Mouse (Mus musculus) midbrain, postnatal 0 days (tissue): Measurements from ENCODE around the gene Klhl5. TPM values are rescaled to one million over a fixed set of nuclear protein-coding genes. Genes with fewer than 3 reads are reported as not detected.

ENCODE experiments used
- ATAC-seq: fragments of 200-750 bp; cut with Nextera tagmentation; 2 replicates; pipeline ENCODE4 v1.8.0; 2017; ENCODE audit warnings: moderate number of reproducible peaks, mild to moderate bottlenecking, moderate TSS enrichment, moderate library complexity; ENCODE audit not compliant: low FRiP score
- DNase-seq: peaks from one replicate; pipeline ENCODE4 v3.0.0-alpha.2; 2015; ENCODE audit warnings: low spot score
- H3K27ac ChIP-seq: fragments of 300-500 bp; sonication (generic); 2 replicates; pipeline ENCODE4 v1.5.1; 2014; ENCODE audit warnings: low read depth, mild to moderate bottlenecking, low read length, mixed read lengths
- H3K27me3 ChIP-seq: fragments of 300-500 bp; sonication (generic); 2 replicates; pipeline ENCODE4 v1.6.1; 2014; ENCODE audit warnings: low read length, control low read depth, mixed read lengths; ENCODE audit not compliant: insufficient read depth
- H3K36me3 ChIP-seq: fragments of 300-500 bp; sonication (generic); 2 replicates; pipeline ENCODE4 v1.6.1; 2014; ENCODE audit warnings: low read length, control low read depth, mixed read lengths; ENCODE audit not compliant: insufficient read depth
- H3K4me1 ChIP-seq: fragments of 300-500 bp; sonication (generic); 2 replicates; pipeline ENCODE4 v1.6.1; 2014; ENCODE audit warnings: mild to moderate bottlenecking, control low read depth, antibody characterized with exemption, low read length, mixed read lengths; ENCODE audit not compliant: insufficient read depth
- H3K4me2 ChIP-seq: fragments of 300-500 bp; sonication (generic); 2 replicates; pipeline ENCODE4 v1.6.1; 2014; ENCODE audit warnings: low read depth, mild to moderate bottlenecking, low read length, mixed read lengths; ENCODE audit not compliant: poor library complexity, severe bottlenecking
- H3K4me3 ChIP-seq: fragments of 300-500 bp; sonication (generic); 2 replicates; pipeline ENCODE4 v1.5.1; 2014; ENCODE audit warnings: low read depth, mild to moderate bottlenecking, low read length, moderate library complexity
- H3K9ac ChIP-seq: fragments of 300-500 bp; sonication (generic); replicated peaks from 2 replicates; pipeline ENCODE4 v1.6.1; 2014; ENCODE audit warnings: mild to moderate bottlenecking, low read length, moderate library complexity, mixed read lengths; ENCODE audit not compliant: poor library complexity, severe bottlenecking
- H3K9me3 ChIP-seq: fragments of 300-500 bp; sonication (generic); 2 replicates; pipeline ENCODE4 v1.6.1; 2016; ENCODE audit warnings: low read length, control low read depth
- CTCF ChIP-seq: IDR thresholded peaks from 2 replicates; pipeline ENCODE4 v1.5.1; 2016; ENCODE audit warnings: antibody characterized with exemption, mild to moderate bottlenecking
- WGBS: fragments of 180-500 bp; shearing (Covaris S2); extraction: QIAGEN DNeasy Blood & Tissue Kit; methylation state at CpG from one replicate; pipeline ENCODE4 v1.1.7; 2014; 5-methylcytosine and 5-hydroxymethylcytosine counted together
- polyA plus RNA-seq: library from polyadenylated mRNA; unstranded; fragments of >200 nt; fragmentation: Nextera tagmentation; extraction: Ambion mirVana; gene quantifications from 2 replicates; pipeline ENCODE4 v1.2.1, GENCODE M21; 2015
- total RNA-seq: library from RNA; depleted of rRNA; stranded (reverse); fragments of >200 nt; gene quantifications from 2 replicates; pipeline ENCODE4 v1.2.3, GENCODE M21; 2014

The Klhl5 gene
- total and polyA plus RNA-seq, 2 experiments from 2014 or later: 56.6 to 64.4 TPM

DNA sequence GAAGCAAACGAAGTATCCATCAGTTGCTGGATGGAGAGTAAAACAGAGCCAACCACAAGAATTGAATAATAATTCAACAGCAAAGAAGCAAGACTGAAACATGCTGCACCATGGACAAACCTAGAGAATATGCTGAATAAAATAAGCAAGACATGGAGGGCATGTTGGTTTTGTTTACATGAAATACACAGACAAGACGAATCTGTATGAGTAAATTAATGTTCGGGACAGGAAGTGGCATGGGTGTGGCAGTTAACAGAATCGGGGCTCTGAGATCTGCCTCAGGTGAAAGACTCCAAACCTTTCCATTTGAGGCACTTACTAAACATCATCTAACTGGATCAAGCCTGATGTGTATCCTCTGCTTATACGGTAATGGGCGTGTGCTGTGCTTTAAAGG is 46.9 kb downstream of the Klhl5 start:
- 92% methylated on average over 6 of the region's 6 CpGs for WGBS
- ATAC-seq: no peak

DNA sequence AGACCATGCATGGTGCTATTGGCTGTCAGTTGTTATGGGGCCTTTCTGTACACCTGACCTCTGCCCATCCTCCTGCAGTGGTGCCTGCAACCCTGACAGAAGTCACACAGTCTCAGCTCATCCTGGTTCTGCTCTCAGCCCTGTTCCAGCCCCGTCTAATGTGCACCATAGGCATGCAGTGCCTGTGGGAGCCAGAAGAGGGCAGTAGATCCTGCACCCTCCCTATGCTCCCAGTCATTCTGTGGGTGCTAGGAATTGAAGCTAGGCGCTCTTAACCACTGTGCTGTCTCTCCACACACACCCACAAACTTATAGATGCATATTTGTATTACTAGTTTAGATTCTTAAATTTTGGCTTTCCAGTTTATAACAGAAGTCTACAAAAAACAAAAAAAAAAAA is 49.5 kb downstream of the Klhl5 start:
- Histone ChIP-seq H3K9me3 (no peaks in the 10 kb centered on the region), H3K9ac (no peak overlapping the region), H3K4me1 (no peaks in the 10 kb centered on the region), H3K4me2 (no peak overlapping the region), H3K27ac (no peak overlapping the region), H3K36me3 (peaks cover 29% of the 10 kb centered on the region), H3K4me3 (no peak overlapping the region), H3K27me3 (no peaks in the 10 kb centered on the region)
- DNase-seq (no peak), ATAC-seq (no peak)
- TF ChIP-seq CTCF: peak; percentile 70
- 79% methylated on average over 2 of the region's 2 CpGs for WGBS

More for the DNA sequence above, 46.9 kb downstream of the Klhl5 start:
- DNase-seq: no peak
- Histone ChIP-seq H3K4me3 (no peak overlapping the region), H3K4me2 (no peak overlapping the region), H3K27me3 (no peaks in the 10 kb centered on the region), H3K4me1 (no peaks in the 10 kb centered on the region), H3K36me3 (peaks cover 30% of the 10 kb centered on the region), H3K9ac (no peak overlapping the region), H3K27ac (no peak overlapping the region), H3K9me3 (no peaks in the 10 kb centered on the region)
- TF ChIP-seq CTCF: no peak

DNA sequence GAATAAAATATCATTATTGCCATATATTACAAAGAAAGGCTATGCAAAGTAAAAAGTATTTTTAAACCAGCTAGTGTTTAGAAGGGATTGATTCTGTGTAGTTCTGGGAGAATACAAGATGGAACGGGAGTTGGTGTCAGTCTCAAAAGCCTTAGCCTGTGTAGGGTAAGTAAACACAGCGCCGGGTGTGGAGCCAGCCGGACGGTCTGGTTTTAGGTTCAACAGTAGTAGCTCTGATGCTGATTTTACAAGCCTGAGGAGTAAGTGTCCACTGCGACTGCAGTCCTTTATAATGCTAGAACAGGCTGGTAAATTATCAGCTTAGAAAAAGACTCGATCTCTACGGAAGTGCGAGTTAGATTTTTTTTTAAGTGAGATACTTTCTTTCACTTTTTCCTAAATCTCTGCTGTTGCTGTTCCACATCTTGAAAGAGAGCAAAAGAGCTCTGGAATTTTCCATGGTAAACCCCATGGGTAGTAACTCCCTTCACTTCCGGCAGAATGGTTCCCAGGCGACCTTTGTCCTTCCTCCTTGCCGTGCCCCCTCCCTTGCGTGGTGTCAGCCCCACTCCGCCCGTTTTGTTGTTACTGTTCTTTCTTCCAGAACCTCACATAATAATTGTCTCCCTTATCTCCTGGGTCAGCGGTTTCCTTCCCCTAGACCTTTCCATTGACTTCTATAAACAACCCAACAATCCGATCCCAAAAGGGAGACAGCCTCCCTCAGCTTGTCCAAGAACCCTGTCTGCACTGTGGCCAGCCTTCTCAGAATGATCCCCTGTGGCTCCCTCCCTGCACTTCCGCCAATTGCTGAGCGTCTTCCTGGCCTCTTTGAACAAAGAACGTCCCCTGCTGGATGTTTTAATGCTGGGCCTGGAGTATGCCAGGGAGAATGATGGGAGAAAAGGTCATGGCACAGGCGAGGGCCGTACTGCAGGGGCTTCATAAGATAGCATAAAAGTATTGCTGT is 50.4 kb downstream of the Klhl5 start:
- H3K4me3 ChIP-seq: no peak overlapping the region
- peak; percentile 52 for TF ChIP-seq CTCF
- 78% methylated on average over 22 of the region's 22 CpGs for WGBS
- no peak overlapping the region for H3K9ac ChIP-seq
- H3K4me1 ChIP-seq: no peaks in the 10 kb centered on the region
- H3K9me3 ChIP-seq: no peaks in the 10 kb centered on the region
- H3K36me3 ChIP-seq: peaks cover 28% of the 10 kb centered on the region
- H3K27ac ChIP-seq: no peak overlapping the region
- H3K4me2 ChIP-seq: no peak overlapping the region
- H3K27me3 ChIP-seq: no peaks in the 10 kb centered on the region
- ATAC-seq (no peak), DNase-seq (no peak)

DNA sequence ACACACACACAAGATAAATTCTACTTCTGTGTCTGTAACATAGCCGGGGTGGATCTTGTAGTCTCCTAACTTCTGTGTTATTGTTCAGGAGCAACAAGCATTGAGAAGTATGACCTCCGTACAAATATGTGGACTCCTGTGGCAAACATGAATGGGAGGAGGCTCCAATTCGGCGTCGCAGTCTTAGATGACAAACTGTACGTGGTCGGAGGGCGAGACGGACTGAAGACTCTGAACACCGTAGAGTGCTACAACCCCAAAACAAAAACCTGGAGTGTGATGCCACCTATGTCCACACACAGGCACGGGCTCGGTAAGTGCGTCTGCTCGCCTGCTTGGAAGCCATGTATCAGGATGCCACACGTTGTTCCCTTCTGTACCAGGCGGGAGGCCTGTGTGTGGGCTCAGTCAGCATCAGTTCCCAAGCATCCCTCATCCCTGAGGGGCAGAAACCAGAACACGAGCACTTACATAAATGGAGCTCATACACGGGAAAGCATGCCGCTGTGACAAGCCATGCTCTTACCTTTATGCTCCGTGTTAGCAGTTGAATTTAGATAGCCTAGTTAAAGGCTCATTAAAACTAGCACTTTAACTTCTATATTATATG is 51.5 kb downstream of the Klhl5 start:
- ATAC-seq (no peak), DNase-seq (no peak)
- Histone ChIP-seq H3K9me3 (no peaks in the 10 kb centered on the region), H3K27me3 (no peaks in the 10 kb centered on the region), H3K36me3 (peaks cover 32% of the 10 kb centered on the region), H3K4me2 (no peak overlapping the region), H3K4me3 (no peak overlapping the region), H3K4me1 (no peaks in the 10 kb centered on the region), H3K27ac (no peak overlapping the region), H3K9ac (no peak overlapping the region)
- 89% methylated on average over 20 of the region's 20 CpGs for WGBS
- TF ChIP-seq CTCF: no peak

DNA sequence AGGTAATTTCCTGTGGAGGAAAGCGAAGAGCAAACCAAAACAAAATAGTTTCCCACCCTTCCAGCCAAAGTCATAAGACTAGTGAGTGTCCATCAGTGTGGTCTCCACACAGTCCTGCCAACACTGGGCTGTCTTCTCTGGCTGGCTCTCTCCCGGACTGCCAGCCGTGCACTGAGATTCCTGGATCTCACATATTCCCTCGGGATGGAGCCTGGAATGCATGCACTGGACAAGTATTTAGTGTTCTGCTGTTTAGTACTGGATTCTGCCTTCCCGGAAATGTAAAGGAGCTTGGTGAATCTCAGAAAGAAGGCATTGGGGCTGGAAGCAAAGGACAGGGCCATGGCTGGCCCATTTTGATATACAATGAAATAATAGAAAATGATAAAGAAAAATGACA is 55.7 kb downstream of the Klhl5 start:
- H3K4me3 ChIP-seq: no peak overlapping the region
- no peak for ATAC-seq

DNA sequence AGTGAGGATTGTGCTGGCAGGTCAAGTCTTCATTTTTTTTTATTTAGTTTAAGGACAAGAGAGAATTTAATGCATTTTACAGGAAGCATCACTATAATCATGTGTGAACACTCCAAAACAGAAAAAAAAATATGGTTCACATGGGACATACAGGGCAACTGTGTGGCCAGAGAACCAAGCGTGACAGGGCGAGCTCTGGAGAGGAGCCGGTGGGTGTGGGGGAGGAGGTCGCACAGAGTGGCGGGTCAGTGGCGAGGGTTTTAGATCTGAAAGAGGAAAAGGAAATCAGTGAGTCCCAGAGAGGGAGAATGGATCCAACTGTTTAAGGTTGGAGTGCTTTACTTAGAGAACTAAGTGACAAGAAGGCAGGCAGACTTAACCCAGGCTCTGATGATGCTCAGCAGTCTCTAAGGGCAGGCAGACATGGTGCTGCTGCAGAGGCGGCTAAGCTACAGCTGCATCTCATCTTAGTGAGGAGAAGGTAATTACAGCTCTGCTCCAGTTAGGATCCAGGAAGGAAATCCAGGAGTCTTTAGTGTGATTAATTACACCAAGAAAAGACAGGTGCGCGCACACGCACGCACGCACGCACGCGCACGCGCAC is 56.3 kb downstream of the Klhl5 start:
- DNase-seq (no peak), ATAC-seq (no peak)
- Histone ChIP-seq H3K27me3 (no peaks in the 10 kb centered on the region), H3K36me3 (peaks cover 38% of the 10 kb centered on the region), H3K4me3 (no peak overlapping the region), H3K4me2 (no peak overlapping the region), H3K27ac (no peak overlapping the region), H3K9ac (no peak overlapping the region), H3K4me1 (no peaks in the 10 kb centered on the region), H3K9me3 (no peaks in the 10 kb centered on the region)
- 94% methylated on average over 17 of the region's 17 CpGs for WGBS
- TF ChIP-seq CTCF: no peak

More for the DNA sequence above, 55.7 kb downstream of the Klhl5 start:
- no peak for TF ChIP-seq CTCF
- Histone ChIP-seq H3K27me3 (no peaks in the 10 kb centered on the region), H3K9ac (no peak overlapping the region), H3K9me3 (no peaks in the 10 kb centered on the region), H3K27ac (no peak overlapping the region), H3K4me1 (no peaks in the 10 kb centered on the region), H3K36me3 (peaks cover 39% of the 10 kb centered on the region), H3K4me2 (no peak overlapping the region)
- DNase-seq: no peak
- WGBS: 81% methylated on average over 5 of the region's 5 CpGs
